Mouse (Mus musculus) natural killer cell, adult 2 months (primary cell): ENCODE data around the gene Mllt11.

Experiments
- DNase-seq, 2 experiments: peaks; one replicate each; pipeline ENCODE4 v3.0.0; 2022; ENCODE audit warnings: low spot score in 2 of 2

Mllt11 gene

DNA sequence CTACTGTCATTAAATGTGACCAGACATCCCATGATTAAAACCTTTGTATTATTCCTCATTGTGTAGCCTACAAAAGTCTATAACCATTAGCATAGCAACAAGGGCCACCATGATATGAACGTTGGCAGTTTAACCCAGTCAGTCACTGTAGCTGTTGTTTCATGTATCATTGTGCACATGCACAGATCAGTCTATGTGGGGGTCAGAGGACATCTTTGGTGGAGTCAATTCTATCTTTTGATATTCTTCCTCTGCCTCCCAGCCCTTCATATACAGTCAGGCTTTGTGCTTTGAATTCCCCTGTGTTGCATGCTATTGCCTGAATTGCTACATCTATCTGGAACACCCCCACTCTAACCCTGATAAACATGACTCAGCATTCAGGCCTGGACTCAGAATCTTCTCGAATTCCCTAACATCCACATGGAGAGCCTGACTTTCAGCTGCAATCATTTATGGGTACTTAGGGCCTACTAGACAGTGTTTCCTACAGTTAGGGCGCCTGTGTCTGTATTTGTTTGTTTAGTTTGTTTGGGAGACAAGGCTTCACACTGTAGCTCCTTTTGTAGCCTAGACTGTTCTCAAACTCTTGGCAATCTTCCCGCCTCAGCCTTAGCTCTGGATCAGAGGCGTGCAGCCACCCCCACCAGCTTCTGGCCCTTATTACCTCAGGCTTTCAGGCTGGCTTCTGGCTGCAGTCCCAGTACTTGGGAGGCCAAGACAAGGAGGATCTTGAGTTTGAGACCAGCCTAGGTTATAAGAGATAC, 14.7 kb upstream of the Mllt11 start:
- DNase-seq = no peak

DNA sequence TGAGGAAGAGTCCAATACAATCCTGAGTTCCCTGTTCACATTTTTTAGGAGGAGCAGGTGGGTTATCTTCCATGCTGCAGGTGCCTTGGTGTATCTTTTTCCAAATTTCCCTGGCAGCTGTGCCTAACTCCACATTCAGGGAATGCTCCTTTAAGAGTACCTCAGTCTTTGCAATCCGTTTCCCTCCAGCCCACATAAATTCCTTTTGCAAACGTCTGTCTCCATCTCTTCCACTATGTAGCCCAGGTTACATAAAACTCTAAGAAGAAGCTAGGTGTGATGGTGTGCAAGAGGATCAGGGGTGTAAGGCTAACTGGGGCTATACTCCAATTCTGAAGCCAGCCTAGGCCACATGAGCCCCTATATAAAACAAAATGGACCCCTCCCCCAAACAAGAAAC, 11.1 kb upstream of the Mllt11 start:
- DNase-seq = no peak

DNA sequence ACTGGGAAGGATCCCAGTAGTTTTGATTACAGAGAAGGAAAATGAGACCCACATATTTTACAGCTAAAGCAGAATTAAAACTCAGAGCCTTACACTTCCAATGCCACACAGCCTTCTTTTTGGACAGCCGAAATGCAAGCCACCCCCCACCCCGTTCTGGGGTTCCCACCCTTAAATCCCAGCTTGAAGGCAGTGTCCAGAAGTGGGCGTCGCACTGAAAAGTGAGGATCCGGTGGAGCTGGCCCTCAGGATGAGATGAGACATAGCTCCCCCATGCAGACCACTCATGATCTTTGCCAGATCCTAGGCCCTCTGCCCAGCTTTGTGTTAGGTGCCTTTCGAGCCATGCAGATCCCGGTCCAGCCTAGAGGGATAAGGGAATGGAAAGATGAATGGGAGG, 9.5 kb upstream of the Mllt11 start, which contains the start of gene Gm128:
Gene Gm128, minus strand, starts transcription at position 101 of the 400 bp plus-strand sequence.
- no peak for DNase-seq

DNA sequence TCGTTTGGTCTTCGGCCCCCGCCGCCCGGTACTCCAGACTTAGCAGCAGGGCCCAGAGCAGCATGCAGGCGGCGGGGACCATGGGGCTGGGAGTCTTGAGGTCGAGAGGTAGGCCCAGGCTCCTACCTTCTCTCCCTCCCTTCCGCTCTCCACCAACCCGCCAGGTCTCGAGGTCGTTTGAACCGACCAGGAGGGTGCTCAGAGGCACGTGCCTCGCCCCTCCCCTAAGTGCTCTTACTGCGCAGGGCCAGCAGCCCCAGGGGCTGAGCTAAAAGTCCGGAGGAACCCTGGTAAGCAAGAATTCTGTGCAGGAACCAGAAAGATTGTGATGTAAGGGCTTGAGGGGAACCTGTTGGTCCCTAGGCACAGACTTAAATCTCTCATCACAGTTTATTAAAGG, 8.9 kb upstream of the Mllt11 start:
- no peak for DNase-seq

DNA sequence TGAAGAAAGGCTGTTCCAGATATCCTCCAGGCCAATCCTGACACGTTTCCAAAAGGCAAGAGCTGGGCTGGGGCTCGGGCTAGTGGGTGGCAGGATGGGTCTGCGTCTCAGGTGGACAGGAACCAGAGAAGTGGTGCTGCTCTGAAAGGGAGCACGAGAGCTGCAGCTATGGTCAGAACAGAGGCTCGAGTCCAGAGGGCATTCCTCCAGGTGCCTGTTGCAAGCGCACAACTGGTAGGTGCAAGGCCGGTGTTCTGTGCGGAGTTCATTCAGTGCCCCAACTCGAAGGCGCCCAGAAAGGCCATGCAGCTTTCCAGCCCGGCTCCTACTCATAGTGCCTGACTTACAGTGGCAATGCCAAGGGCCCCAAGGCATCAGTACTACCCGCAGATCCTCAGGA, 8.0 kb upstream of the Mllt11 start:
- DNase-seq = no peak

DNA sequence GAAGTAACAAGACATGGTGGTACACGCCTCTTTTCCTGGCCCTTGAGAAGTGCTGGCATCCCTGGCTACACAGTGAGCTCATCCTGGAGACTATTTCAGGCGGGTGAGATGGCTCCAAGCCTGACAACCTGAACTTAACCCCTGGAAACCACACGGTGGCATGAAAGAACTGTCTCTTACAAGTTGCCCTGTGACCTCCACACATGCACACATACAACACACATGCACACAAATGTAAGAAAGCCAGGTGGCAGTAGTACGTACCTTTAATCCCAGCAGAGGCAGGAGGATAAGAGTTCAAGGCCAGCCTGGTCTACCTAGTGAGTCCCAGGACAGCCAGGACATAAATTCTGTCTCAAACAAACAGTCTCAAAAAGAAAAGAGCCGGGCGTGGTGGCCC, 7.1 kb upstream of the Mllt11 start:
- DNase-seq = no peak

DNA sequence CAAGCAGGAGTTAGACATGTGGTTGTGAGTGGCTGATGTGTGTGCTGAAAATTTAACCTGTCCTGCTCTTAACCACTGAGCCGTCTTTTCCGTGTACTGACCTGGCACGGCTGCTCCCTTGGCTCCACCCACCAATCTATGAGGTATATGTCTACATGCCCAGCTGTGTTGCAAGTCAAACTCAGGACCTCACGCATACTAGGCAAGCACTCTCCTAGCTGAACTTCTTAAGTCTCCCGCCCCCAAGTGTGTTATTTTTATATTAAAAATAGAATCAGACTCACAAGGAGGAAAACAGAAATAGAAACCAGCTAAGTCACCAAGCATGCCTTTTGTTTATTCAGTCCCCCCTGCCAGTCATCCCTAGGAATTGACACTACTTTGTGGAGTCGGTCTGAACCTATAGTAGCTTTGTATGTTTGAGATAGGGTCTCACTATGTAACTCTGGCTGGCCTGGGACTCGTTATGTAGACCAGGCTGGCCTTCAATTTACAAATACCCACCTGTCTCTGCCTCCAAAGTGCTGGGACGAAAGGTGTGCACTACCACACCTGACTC, 5.6 kb upstream of the Mllt11 start:
- DNase-seq = no peak

DNA sequence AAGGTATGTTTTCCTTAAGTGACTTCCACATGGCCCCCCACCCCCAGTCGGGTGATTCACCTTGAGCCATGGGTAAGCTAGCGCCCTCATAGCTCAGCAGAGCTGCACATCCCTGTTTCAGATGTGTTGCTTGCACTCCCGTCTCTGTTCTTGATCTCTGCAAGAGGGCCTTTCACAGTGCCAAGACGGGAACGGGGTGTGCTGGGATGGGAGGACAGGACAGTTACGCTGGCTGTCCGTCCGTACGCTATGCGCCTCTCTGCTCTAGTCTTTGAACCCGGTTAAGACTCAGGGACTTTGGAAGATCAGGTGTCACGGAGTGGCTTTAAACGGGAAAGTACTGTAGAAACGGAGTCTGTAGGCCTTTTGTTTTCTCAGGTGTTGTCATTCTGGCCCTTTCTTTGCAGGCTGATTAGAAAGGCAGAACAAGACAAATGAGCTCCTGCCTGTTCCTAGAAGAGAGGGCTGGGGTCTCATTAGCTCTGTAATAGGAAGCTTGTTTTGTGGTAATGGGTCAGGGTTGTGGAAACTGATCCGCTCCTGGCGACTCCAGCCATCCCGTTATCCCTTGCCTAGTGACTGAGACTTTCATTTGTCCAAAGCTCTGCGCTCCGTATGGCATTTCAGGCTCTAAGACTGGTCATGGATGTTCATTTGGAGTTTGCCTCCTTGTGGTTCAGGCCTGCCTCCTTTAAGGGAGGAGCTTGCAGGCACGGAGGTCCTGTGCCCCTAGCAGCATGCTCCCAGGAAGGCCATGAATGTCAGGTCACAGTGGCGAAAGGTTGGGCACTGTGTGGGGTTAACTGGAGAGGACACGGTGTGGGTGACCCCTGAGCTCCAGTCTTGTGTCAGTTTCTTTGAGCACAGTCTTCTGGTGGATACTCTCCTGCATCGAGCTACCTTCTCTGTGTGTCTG, 3.7 kb upstream of the Mllt11 start:
- DNase-seq = no peak

DNA sequence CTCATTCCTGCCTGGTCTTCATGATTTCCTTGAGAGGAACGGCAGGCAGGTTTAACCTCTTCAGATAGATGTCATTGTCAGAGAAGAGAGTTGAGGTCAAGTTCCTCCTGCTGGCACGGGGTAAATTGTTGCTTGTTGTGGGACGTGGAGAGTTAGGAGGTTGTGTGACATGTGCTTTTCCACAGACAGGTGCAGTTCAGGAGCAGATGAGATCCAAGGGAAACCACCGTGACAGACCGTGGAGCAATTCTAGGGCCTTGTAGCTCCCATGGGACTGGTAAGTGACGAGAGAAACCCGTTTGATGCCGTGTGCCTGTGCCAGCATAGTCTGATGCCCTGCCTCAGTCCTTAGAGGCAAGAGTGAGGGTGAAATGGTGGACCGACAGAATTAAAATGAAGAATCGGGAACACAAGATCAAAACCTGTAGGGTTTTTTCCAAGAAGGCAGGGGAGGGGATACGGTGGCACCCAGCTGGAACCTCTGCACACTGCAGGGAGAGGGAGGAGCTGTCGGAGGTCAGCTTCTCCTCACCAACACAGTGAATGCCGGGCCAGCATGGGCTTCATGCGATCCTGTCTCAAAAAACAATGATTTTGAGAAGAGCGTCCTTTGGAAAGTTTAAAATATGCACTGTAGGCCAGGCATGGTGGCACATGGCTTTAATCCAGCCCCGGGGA, 1.5 kb upstream of the Mllt11 start:
- DNase-seq = no peak

DNA sequence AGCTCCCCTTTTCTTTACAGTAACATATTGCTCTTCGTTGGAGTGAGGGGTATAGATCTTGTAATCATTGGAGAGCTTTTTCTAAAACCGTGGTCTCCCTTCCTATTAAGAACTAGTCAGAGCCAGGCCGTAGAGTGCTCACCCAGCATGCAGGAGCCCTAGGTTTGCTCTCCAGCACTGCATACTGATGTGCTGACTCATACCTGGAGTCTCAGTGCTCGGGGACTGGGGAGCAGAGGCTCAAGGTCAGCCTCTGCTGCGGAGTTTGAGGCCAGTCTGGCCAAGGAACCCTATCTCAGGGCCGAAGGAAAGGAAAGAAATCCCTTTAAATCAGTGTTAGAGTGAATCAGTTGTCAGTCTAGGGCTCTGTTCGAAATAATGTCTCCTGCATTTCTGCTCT, 800 bp upstream of the Mllt11 start:
- DNase-seq = no peak

DNA sequence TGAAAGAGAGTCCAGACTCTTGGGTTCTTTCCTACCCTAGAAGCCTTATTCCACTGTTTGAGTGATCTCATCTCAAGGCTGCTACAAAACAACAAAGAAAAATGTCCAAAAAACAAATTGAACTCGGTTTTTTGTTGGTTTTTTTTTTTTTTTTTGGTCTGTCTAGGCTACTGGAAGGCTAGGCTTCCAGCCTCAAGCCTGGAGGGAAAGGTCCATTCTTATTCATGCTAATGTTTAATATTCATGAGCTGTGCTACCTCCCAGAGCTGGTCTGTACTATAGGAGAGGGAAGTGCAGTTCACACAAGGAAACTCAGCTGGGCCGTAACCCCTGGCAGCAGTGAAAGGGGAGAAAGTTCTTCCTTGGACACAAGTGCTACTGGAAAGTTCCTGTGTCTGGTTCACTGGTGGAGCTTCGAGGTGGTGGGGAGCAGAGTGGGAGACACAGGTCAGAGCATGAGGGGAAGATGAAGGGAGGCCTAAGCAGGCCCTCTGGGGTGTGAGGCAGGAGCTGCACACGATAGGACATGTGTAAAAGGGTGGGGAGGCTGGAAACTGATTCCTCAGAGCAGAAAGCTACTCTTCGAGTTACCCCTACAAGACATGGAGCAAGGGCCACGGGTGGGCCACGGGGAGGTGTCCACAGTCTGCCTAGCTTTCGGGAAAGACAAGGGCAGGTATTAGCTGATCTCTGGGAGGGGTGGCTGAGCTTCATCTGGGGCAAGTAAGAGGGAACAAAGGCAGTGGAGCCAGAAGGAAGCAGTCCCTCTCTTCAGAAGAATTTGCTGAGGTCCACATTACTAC, 1.3 kb downstream of the Mllt11 start:
- DNase-seq = peak in 1 of 2 experiments; percentile 11

DNA sequence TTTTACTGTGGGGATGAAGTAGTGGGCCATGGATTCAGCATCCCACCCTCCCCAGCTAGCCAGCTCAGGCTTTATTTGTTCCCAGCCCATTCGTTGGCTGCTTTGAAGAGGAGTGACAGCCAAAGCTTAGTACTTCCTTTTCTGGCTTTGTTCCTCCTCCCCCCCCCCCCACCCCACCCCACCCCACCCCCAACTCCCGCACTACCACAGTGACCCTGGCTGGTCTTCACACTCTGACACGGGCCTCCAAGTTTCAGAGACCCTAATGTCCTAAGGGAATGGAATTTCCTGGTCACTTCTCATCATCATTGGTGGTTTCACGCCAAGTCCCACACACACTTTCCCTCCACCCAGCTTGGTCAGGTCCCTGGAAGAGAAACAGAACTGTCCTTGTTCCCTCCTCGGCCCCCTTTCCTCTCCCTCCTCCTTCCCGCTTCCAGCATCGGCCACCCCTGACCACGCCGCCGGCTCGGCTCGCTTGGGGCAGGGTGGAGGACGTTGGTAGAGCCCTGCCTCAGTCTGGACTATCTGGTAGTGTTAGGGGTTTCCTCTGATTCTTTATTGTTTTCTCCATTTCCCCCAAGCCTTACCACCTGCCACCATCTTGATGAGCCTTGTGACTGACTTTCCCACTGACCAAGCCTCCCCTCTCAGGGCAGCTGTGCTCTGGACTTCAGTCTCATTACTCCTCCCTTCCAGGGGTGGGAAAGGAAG, 2.0 kb downstream of the Mllt11 start:
- peak in 1 of 2 experiments; percentile 36 for DNase-seq

DNA sequence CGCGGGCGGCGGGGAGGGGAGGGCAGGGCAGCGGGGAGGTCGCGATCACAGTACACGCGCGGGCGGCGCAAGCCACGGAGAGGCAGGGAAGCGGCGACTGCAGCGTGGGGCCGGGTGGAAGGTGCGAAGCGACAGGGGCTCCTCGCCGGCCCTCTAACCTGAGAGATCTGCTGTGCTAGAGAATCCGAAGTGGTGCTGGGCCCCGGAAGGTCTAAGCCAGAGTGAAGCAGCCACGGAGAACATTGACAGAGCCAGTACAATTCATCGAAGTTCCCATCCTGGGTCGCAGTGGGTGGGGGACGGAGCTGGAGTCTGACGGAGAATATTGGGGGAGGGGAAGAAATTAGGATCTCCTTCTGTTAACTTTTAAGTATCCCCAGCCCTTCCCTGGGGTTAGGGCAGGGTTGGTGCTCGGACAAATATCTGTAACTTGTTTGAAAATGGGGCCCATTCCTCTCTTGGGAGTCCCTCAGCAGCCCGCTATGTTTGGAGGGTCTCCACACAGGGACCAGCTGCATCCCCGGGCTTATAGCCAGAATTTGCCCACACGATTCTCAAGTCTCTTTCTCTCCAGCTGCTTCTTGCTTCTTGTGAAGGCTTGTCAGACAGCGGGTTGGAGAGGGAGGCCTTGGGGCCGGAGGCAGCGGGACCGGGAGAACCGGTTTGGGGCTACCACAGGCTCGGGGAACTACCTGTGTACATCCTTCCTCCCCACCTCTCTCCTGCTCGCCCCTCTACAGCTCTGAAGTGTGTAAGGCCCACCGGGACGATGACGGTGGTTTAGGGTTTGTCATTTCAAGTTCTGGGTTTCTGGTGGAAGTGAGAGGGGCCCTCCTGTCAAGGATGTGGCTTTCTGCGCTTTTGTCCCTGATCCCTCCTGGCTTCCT, 2.8 kb downstream of the Mllt11 start:
- DNase-seq = peak; percentile 18 to 27

DNA sequence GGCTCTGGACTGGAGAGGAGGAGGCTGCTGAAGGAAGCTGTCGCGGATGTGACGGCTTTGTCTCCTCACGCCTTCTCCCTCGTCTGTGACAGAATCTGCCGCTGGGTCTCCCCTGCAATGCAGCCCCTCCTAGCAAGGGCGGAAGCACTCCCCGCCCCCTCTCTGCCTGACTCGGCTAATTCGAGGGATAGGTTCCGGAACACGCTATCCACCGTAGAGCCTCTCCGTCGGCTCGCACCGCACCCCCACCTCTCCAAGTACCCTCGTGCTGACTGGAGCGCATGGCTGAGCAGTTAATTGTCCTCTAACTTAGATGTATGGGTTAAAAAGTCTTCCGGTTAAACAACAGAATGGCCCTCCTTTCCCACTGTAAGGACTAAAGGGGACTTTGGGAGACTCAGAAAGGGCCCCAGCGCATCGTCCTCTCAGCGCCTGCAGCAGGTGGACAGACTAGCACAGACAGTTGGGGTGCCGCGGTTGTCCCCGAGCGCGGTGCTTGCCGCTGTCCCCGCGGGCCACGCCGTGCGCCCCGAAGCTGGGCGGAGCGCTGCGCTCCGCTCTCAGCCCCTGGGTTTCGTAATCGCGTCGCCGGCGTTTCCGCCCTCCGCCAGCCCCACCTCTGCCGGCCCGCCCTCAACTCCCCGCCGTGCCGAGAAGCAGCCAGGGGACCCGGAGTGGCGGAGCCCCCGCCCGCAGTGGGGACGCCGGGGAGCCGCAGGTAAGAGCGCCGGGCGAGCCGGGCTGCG, 3.6 kb downstream of the Mllt11 start, which contains the start of gene Cdc42se1:
Gene Cdc42se1, plus strand, starts transcription at position 585 of the 746 bp plus-strand sequence.
- DNase-seq = peak; percentile 70 to 76

DNA sequence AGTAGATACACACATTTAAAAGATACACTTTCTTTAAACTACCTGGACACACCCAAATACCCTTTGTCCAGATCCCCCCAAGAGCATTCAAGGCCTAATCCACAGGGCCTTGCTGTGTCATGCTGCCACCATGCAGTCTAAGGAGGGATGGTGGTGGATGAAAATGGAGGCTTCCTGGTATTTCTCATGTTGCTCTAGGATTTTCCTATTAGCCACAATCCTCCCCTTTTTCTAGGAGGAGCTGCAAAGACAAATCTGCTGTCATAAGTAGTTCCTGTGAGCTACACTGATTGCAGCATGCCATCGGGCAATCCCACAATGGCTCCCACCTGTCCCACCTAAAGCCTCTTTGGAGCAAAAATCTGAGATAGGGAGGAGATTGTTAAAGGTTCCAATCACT, 4.8 kb downstream of the Mllt11 start:
- DNase-seq = no peak

DNA sequence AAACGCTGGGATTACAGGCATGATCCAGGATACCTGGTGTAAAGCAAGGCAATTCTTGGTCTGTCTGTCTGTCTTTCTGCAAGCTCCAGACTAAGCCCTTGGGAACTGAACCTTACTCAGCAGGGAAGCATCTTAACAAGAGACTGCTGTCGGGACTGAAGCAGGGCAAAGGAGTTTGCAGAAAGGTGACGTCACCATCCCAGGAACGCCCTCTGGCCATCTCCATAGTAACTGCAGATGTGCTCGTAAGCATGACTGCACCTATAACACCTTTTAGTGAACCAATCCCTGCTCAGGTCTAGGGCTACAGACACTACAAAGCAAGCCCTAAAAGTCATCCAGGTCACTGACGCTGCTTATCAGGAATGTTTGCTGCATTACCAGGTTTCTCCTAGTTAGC, 7.7 kb downstream of the Mllt11 start:
- DNase-seq = no peak

DNA sequence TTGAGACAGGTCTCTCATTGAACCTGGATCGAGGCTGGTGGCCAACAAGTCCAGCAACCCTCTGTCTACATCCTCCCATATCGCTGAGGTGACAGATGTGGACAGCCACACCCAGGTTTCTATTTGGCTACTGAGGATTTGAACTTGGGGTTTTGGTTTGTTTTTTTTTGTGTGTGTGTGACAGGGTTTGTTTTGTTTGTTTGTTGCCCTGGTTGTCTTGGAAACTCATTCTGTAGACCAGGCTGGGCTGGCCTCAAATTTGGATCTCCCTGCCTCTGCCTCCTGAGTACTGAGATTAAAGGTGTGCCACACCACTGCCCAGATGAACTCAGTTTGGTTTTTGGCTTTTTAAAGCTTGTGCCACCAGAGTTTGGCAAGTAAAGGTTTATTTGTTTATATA, 8.9 kb downstream of the Mllt11 start:
- DNase-seq = peak in 1 of 2 experiments; percentile 20

DNA sequence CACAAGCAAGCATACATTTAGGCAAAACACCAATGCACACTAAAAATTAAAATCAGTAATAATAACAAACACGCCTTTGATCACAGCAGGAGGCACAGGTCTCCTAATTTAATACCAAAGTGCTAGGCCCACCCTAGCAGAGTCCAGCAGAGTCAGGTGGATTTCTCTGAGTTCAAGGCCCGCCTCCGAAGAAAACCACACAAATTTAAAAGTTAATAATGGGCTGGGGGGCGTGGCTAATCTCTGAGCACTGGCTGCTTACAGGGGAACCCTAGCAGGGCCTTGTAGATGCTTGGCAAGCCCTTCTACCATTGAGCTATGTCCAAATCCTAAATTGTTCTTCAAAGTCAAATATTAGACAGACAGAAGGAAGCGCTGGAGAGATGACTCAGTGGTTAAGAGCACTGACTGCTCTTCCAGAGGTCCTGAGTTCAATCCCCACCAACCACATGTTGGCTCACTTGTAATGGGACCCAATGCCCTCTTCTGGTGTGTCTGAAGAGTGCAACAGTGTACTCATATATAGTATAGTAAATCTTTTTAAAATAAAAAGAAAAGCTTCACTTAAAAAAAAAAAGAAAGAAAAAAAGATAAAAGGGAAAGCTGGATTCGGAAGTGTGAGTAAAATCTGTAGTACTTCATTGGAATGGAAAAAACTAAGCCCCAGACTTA, 13.4 kb downstream of the Mllt11 start:
- DNase-seq = no peak
